Mouse (Mus musculus): ENCODE measurements around the gene 2010111I01Rik. TPM values are rescaled to one million over a fixed set of nuclear protein-coding genes. Genes with fewer than 3 reads are reported as not detected.
A peak's percentile ranks its signal among the peaks of the same experiment; 100 is the strongest.
"Not testable (repeated sequence)": the region's sequence is repeated elsewhere in the genome, so short reads cannot be mapped to it uniquely, and the experiment has no call there.

2010111I01Rik gene
- total and polyA plus RNA-seq, 2 experiments = 40.8 to 78.1 TPM

GRCm38 (mm10) chr13:62993543-62994477, 29.1 kb downstream of the 2010111I01Rik start:
- Histone ChIP-seq H3K79me2 (ENCODE audit: control insufficient read depth, insufficient read depth, low read length) (no peaks in the 10 kb centered on the region; the same call in 1 of the 2 replicates), H3K4me3 (ENCODE audit: insufficient read depth, low read depth, low read length) (no peak overlapping the region), H3K36me3 (ENCODE audit: control insufficient read depth, insufficient read depth, low read length) (no peaks in the 10 kb centered on the region), H3K27ac (replicated peaks; ENCODE audit: insufficient read depth, low read depth, low read length) (no peak overlapping the region), H3K4me1 (ENCODE audit: control insufficient read depth, insufficient read depth, low read length) (peaks cover 5% of the 10 kb centered on the region; the same call in 1 of the 2 replicates), H3K9ac (ENCODE audit: low read depth, low read length) (no peak overlapping the region), H3K27me3 (ENCODE audit: control insufficient read depth, insufficient read depth, low read length) (no peaks in the 10 kb centered on the region)
- TF ChIP-seq CTCF (IDR thresholded peaks at IDR 0.05; ENCODE audit: low read depth, low read length) = no peak
- TF ChIP-seq POLR2A (IDR thresholded peaks at IDR 0.05; ENCODE audit: extremely low read depth, insufficient read depth, low read length) = no peak
- DNase-seq (ENCODE audit: extremely low read depth, low read depth, low spot score) = peak; percentile 13
- WGBS = 90% methylated on average over 5 of the region's 5 CpGs

- TF ChIP-seq CTCF (IDR thresholded peaks at IDR 0.05; ENCODE audit: low read depth, low read length) (no peak), POLR2A (IDR thresholded peaks at IDR 0.05; ENCODE audit: extremely low read depth, insufficient read depth, low read length) (no peak)
- Histone ChIP-seq H3K4me3 (ENCODE audit: insufficient read depth, low read depth, low read length) (no peak overlapping the region), H3K27me3 (ENCODE audit: control insufficient read depth, insufficient read depth, low read length) (no peaks in the 10 kb centered on the region), H3K79me2 (ENCODE audit: control insufficient read depth, insufficient read depth, low read length) (no peaks in the 10 kb centered on the region; the same call in 1 of the 2 replicates), H3K36me3 (ENCODE audit: control insufficient read depth, insufficient read depth, low read length) (no peaks in the 10 kb centered on the region), H3K4me1 (ENCODE audit: control insufficient read depth, insufficient read depth, low read length) (peaks cover 5% of the 10 kb centered on the region; the same call in 1 of the 2 replicates), H3K27ac (replicated peaks; ENCODE audit: insufficient read depth, low read depth, low read length) (no peak overlapping the region), H3K9ac (ENCODE audit: low read depth, low read length) (no peak overlapping the region)
- WGBS = 29% methylated on average over 2 of the region's 2 CpGs
- peak; percentile 66 for DNase-seq (ENCODE audit: extremely low read depth, low read depth, low spot score)
Observed at GRCm38 (mm10) chr13:62996767-62997166, 32.1 kb downstream of the 2010111I01Rik start.

- H3K79me2 ChIP-seq (ENCODE audit: control insufficient read depth, insufficient read depth, low read length); H3K27ac ChIP-seq (replicated peaks; ENCODE audit: insufficient read depth, low read depth, low read length); H3K4me1 ChIP-seq (ENCODE audit: control insufficient read depth, insufficient read depth, low read length); H3K4me3 ChIP-seq (ENCODE audit: insufficient read depth, low read depth, low read length); H3K27me3 ChIP-seq (ENCODE audit: control insufficient read depth, insufficient read depth, low read length); H3K36me3 ChIP-seq (ENCODE audit: control insufficient read depth, insufficient read depth, low read length); H3K9ac ChIP-seq (ENCODE audit: low read depth, low read length): not testable (repeated sequence)
- peak; percentile 20 for DNase-seq (ENCODE audit: extremely low read depth, low read depth, low spot score)
- 87% methylated on average over 3 of the region's 3 CpGs for WGBS
Observed at GRCm38 (mm10) chr13:63007491-63007890, 42.8 kb downstream of the 2010111I01Rik start.

GRCm38 (mm10) chr13:63010345-63011090, 45.8 kb downstream of the 2010111I01Rik start:
- Histone ChIP-seq H3K4me1 (ENCODE audit: control insufficient read depth, insufficient read depth, low read length) (no peaks in the 10 kb centered on the region), H3K4me3 (ENCODE audit: insufficient read depth, low read depth, low read length) (no peak overlapping the region), H3K27ac (replicated peaks; ENCODE audit: insufficient read depth, low read depth, low read length) (no peak overlapping the region), H3K36me3 (ENCODE audit: control insufficient read depth, insufficient read depth, low read length) (no peaks in the 10 kb centered on the region), H3K9ac (ENCODE audit: low read depth, low read length) (no peak overlapping the region), H3K79me2 (ENCODE audit: control insufficient read depth, insufficient read depth, low read length) (no peaks in the 10 kb centered on the region), H3K27me3 (ENCODE audit: control insufficient read depth, insufficient read depth, low read length) (no peaks in the 10 kb centered on the region)
- WGBS = 91% methylated on average over 2 of the region's 2 CpGs
- TF ChIP-seq CTCF (IDR thresholded peaks at IDR 0.05; ENCODE audit: low read depth, low read length) (no peak), POLR2A (IDR thresholded peaks at IDR 0.05; ENCODE audit: extremely low read depth, insufficient read depth, low read length) (no peak)
- DNase-seq (ENCODE audit: extremely low read depth, low read depth, low spot score) = no peak

GRCm38 (mm10) chr13:63014353-63014752, 49.7 kb downstream of the 2010111I01Rik start:
- Histone ChIP-seq H3K27me3 (ENCODE audit: control insufficient read depth, insufficient read depth, low read length) (no peaks in the 10 kb centered on the region), H3K36me3 (ENCODE audit: control insufficient read depth, insufficient read depth, low read length) (no peaks in the 10 kb centered on the region), H3K79me2 (ENCODE audit: control insufficient read depth, insufficient read depth, low read length) (no peaks in the 10 kb centered on the region; the same call in 1 of the 2 replicates), H3K27ac (replicated peaks; ENCODE audit: insufficient read depth, low read depth, low read length) (no peak overlapping the region), H3K4me3 (ENCODE audit: insufficient read depth, low read depth, low read length) (no peak overlapping the region), H3K9ac (ENCODE audit: low read depth, low read length) (no peak overlapping the region), H3K4me1 (ENCODE audit: control insufficient read depth, insufficient read depth, low read length) (no peaks in the 10 kb centered on the region)
- no peak for DNase-seq (ENCODE audit: extremely low read depth, low read depth, low spot score)
- WGBS = 98% methylated on average over 1 of the region's 1 CpGs
- TF ChIP-seq CTCF (IDR thresholded peaks at IDR 0.05; ENCODE audit: low read depth, low read length) (no peak), POLR2A (IDR thresholded peaks at IDR 0.05; ENCODE audit: extremely low read depth, insufficient read depth, low read length) (no peak)
